Mouse (Mus musculus): ENCODE data around the gene Prkcd. TPM values are rescaled to one million over a fixed set of nuclear protein-coding genes. Genes with fewer than 3 reads are reported as not detected.

Gene Prkcd
- polyA plus RNA-seq, 1 experiment = 177 TPM

GRCm38 (mm10) chr14:30610304-30610703 lies 15.7 kb downstream of the Prkcd start:
- whole genome bisulfite sequencing = 79% methylated on average over 2 of the region's 2 CpGs
- H3K4me1 ChIP-seq (ENCODE audit: control insufficient read depth, insufficient read depth, low read length) = peaks cover 13% of the 10 kb centered on the region
- no peak overlapping the region for H3K27ac ChIP-seq (ENCODE audit: control insufficient read depth, insufficient read depth, low read depth, low read length, poor library complexity)
- H3K4me3 ChIP-seq (replicated peaks; ENCODE audit: control insufficient read depth, low read depth, low read length) = no peak overlapping the region
- TF ChIP-seq POLR2A (IDR thresholded peaks at IDR 0.05; ENCODE audit: borderline replicate concordance, control insufficient read depth, low read depth, low read length) (no peak), CTCF (IDR thresholded peaks at IDR 0.05; ENCODE audit: control insufficient read depth, insufficient read depth, low read length) (no peak)

- WGBS = 85% methylated on average over 3 of the region's 3 CpGs
- Histone ChIP-seq H3K4me3 (replicated peaks; ENCODE audit: control insufficient read depth, low read depth, low read length) (no peak overlapping the region), H3K4me1 (ENCODE audit: control insufficient read depth, insufficient read depth, low read length) (peaks cover 13% of the 10 kb centered on the region), H3K27ac (ENCODE audit: control insufficient read depth, insufficient read depth, low read depth, low read length, poor library complexity) (no peak overlapping the region)
- TF ChIP-seq CTCF (IDR thresholded peaks at IDR 0.05; ENCODE audit: control insufficient read depth, insufficient read depth, low read length) = no peak
- no peak for TF ChIP-seq POLR2A (IDR thresholded peaks at IDR 0.05; ENCODE audit: borderline replicate concordance, control insufficient read depth, low read depth, low read length)
Measured at GRCm38 (mm10) chr14:30609499-30609898, 16.5 kb downstream of the Prkcd start.

DNA sequence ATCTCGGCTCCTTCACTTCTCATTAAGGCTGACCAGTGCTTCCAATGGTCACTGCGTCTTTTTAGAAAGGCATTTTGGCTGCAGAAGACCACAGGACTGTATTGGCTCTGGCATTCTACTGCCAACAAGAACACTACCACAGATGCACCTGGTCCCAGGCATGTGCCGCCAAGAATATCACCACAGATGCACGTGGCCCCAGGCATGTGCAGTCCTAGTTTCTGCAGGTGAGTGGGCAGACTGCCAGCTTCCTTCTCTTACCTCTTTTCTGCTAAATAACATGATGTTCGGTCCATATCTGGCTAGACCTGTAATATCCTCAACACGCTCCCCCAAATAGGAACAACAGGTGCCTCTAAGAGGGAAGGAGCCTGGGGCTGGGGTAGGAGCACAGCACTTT lies 17.8 kb downstream of the Prkcd start:
- WGBS = 70% methylated on average over 6 of the region's 6 CpGs
- peaks cover 11% of the 10 kb centered on the region for H3K4me1 ChIP-seq (ENCODE audit: control insufficient read depth, insufficient read depth, low read length)
- TF ChIP-seq POLR2A (IDR thresholded peaks at IDR 0.05; ENCODE audit: borderline replicate concordance, control insufficient read depth, low read depth, low read length) (no peak), CTCF (IDR thresholded peaks at IDR 0.05; ENCODE audit: control insufficient read depth, insufficient read depth, low read length) (no peak)
- H3K27ac ChIP-seq (ENCODE audit: control insufficient read depth, insufficient read depth, low read depth, low read length, poor library complexity) = peak overlapping the region; percentile 82
- no peak overlapping the region for H3K4me3 ChIP-seq (replicated peaks; ENCODE audit: control insufficient read depth, low read depth, low read length)

- peak overlapping the region; percentile 82 for H3K27ac ChIP-seq (ENCODE audit: control insufficient read depth, insufficient read depth, low read depth, low read length, poor library complexity)
- H3K4me1 ChIP-seq (ENCODE audit: control insufficient read depth, insufficient read depth, low read length) = peaks cover 8% of the 10 kb centered on the region
- WGBS = 42% methylated on average over 4 of the region's 4 CpGs
- no peak for TF ChIP-seq CTCF (IDR thresholded peaks at IDR 0.05; ENCODE audit: control insufficient read depth, insufficient read depth, low read length)
- H3K4me3 ChIP-seq (replicated peaks; ENCODE audit: control insufficient read depth, low read depth, low read length) = no peak overlapping the region
Measured at GRCm38 (mm10) chr14:30607696-30608095, 18.3 kb downstream of the Prkcd start.

DNA sequence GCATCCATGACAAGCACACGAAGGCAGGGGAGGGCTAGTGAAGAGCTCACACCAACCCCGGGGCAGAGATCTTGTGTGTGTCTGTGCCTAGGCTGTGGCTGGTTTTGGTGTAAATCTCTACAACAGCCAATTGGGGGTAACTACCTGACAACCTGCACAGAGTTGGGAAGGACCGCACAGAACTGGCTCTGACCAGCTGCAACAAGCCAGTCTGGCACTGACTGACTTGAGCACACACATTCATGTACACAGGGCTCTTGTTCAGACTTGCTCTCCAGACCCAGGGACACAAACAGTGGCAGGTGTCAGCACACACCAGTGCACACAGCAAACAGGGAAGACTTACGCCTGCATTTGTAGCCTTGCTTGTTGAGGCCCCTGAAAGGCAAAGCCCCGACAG lies 19.2 kb downstream of the Prkcd start:
- no peak overlapping the region for H3K4me3 ChIP-seq (replicated peaks; ENCODE audit: control insufficient read depth, low read depth, low read length)
- TF ChIP-seq CTCF (IDR thresholded peaks at IDR 0.05; ENCODE audit: control insufficient read depth, insufficient read depth, low read length) = no peak
- TF ChIP-seq POLR2A (IDR thresholded peaks at IDR 0.05; ENCODE audit: borderline replicate concordance, control insufficient read depth, low read depth, low read length) = no peak
- WGBS = 82% methylated on average over 5 of the region's 5 CpGs
- peaks cover 3% of the 10 kb centered on the region; the same call in 1 of the 2 replicates for H3K4me1 ChIP-seq (ENCODE audit: control insufficient read depth, insufficient read depth, low read length)
- H3K27ac ChIP-seq (ENCODE audit: control insufficient read depth, insufficient read depth, low read depth, low read length, poor library complexity) = peak overlapping the region; percentile 32

DNA sequence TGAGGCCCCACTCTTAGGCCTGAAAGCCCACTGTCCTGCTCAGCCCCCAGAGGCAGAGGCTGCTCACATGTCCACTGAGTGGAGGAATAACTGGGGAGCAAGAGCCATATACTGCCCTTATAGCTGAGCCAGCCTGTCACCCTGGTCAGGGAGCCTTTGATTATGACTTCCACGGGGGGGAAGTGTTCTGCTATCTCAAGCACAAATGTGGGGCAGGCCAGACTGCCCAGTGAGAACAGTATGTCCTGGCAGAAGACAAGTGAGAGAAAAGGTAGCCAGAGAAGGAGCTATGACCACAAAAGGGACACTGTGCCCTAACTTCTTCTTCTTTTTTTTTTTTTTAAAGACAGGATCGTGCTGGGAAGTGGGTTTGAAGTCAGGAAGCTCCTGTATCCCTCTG lies 28.9 kb downstream of the Prkcd start:
- WGBS = 56% methylated on average over 2 of the region's 2 CpGs
- H3K4me1 ChIP-seq (ENCODE audit: control insufficient read depth, insufficient read depth, low read length) = peaks cover 12% of the 10 kb centered on the region
- no peak overlapping the region for H3K27ac ChIP-seq (ENCODE audit: control insufficient read depth, insufficient read depth, low read depth, low read length, poor library complexity)

DNA sequence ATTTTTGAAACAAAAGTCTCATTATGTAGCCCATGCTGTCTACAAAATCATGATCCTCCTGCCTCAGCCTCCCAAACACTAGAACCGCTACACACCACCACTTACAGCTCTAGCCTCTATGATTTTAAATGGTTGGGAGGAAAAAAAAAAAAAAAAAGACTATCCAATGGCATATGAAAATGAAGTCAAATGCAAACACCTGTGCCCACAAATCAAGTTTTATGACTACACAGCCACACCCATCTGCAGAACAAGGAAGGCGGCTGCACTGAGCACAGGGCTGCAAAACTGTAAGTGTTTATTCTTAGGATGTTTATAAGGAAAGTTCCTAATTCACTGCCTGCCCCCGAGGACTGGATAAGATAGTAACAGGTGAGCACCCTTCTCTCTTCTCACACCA lies 29.6 kb downstream of the Prkcd start:
- peaks cover 12% of the 10 kb centered on the region for H3K4me1 ChIP-seq (ENCODE audit: control insufficient read depth, insufficient read depth, low read length)
- WGBS = 73% methylated on average over 3 of the region's 3 CpGs
- TF ChIP-seq CTCF (IDR thresholded peaks at IDR 0.05; ENCODE audit: control insufficient read depth, insufficient read depth, low read length) (no peak), POLR2A (IDR thresholded peaks at IDR 0.05; ENCODE audit: borderline replicate concordance, control insufficient read depth, low read depth, low read length) (no peak)
- H3K4me3 ChIP-seq (replicated peaks; ENCODE audit: control insufficient read depth, low read depth, low read length) = no peak overlapping the region
- no peak overlapping the region for H3K27ac ChIP-seq (ENCODE audit: control insufficient read depth, insufficient read depth, low read depth, low read length, poor library complexity)

More for the DNA sequence above, 28.9 kb downstream of the Prkcd start:
- H3K4me3 ChIP-seq (replicated peaks; ENCODE audit: control insufficient read depth, low read depth, low read length) = no peak overlapping the region
- no peak for TF ChIP-seq POLR2A (IDR thresholded peaks at IDR 0.05; ENCODE audit: borderline replicate concordance, control insufficient read depth, low read depth, low read length)
- no peak for TF ChIP-seq CTCF (IDR thresholded peaks at IDR 0.05; ENCODE audit: control insufficient read depth, insufficient read depth, low read length)

GRCm38 (mm10) chr14:30595576-30596313 lies 30.3 kb downstream of the Prkcd start:
- WGBS = 63% methylated on average over 8 of the region's 8 CpGs
- Histone ChIP-seq H3K4me3 (replicated peaks; ENCODE audit: control insufficient read depth, low read depth, low read length) (no peak overlapping the region), H3K27ac (ENCODE audit: control insufficient read depth, insufficient read depth, low read depth, low read length, poor library complexity) (peak overlapping the region; percentile 31), H3K4me1 (ENCODE audit: control insufficient read depth, insufficient read depth, low read length) (peaks cover 12% of the 10 kb centered on the region)
- TF ChIP-seq CTCF (IDR thresholded peaks at IDR 0.05; ENCODE audit: control insufficient read depth, insufficient read depth, low read length) = no peak
- no peak for TF ChIP-seq POLR2A (IDR thresholded peaks at IDR 0.05; ENCODE audit: borderline replicate concordance, control insufficient read depth, low read depth, low read length)

Measured in bone marrow, adult 2 months (tissue).